Mouse (Mus musculus) left cerebral cortex, postnatal 10 days (tissue): Measurements from ENCODE around the gene Rgp1. TPM values are rescaled to one million over a fixed set of nuclear protein-coding genes. Genes with fewer than 3 reads are reported as not detected.
A peak's percentile ranks its signal among the peaks of the same experiment; 100 is the strongest.
"Not testable (repeated sequence)": the region's sequence is repeated elsewhere in the genome, so short reads cannot be mapped to it uniquely, and the experiment has no call there.

Experiments used
- DNase-seq, 2 experiments: peaks; one replicate each; pipeline ENCODE4 v3.0.0; 2021 to 2022; ENCODE audit warnings: low spot score in 2 of 2, mixed read lengths in 1 of 2; ENCODE audit errors: extremely low spot score in 1 of 2
- intact Hi-C: fragments of 180-260 bp; cut with DNase I; formaldehyde crosslinking; loops from one replicate; pipeline ENCODE4 v1.15.1; 2025
- total RNA-seq, 2 experiments: library from RNA; stranded (reverse); gene quantifications; 2 replicates each; pipeline ENCODE4 v1.2.3; 2021

Rgp1 gene
- 10 to 100 TPM; 48.5 to 49.7 TPM for total RNA-seq

DNA sequence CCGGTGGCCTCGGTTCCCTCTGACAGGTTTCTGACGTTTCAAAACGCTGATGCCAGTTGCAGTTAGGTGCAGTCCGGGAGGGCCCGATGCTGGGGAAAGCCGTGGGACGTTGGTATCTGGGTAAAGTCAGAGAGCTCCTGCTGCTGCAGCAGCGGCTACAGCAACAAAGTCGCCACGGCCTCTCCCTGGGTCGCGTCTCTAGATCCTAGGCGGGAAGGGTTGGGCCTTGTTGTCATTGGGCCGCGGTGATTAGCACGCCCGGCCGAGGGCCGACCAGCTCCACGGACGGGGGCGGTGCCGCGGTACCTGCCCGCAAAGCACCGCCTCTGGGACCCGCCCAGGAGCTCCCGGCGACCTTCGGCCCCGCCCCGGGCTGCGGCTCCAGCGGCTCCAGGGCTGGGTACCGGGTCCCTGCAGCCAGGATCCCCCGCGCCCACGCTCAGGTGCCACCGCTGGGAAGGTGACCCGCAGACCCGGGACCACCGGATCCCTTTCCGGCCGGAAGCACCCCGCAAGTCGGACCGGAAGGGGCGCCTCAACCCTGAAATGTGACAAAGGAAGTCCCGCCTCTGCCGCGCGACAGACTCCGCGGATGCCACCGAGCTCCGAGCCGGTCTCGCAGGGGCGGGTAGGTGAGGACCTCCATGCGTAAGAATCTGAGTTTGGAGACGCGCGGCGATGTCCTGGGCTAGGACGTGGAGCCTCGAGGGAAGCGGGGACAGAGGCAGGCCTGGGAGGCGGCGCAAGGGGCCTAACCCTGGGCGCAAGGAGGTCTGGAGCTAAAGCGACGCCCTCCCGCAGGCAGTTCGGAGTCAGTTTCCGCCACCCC is at the start of gene Rgp1, which contains the start of gene Gba2:
Gene Rgp1 (plus strand): TSS at position 340 of the 829 bp plus-strand sequence.
Gene Gba2 (minus strand): TSS at position 498 of the 829 bp plus-strand sequence.
- peak; percentile 71 to 90 for DNase-seq
- intact Hi-C loops, result no loop called here

DNA sequence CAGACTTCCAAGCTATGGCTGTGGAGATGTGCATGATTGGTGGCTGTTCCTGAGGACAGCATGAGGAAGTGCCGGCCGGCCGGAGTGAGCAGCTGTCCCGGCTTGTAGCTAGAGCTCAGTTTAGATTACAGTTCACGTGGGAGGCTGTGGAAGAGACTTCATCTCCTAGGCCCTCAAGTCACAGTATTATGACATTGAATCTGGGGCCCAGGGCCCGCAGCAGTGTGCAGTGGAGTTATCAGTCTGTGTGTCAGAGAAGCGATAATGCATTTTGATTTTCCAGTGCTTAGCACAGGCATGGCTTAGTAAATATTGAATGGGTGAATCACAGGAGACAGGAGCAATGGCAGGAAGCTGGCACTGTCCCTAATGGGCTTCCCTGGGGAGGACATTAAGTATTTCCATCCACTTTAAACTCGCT is 48.4 kb upstream of the Rgp1 start:
- intact Hi-C loops, result no loop called here
- DNase-seq, result peak in 1 of 2 experiments; percentile 36

- intact Hi-C loops, result no loop called here
- DNase-seq, result peak; percentile 70 to 83
These were observed 47.9 kb upstream of the Rgp1 start for GRCm38 (mm10) chr4:43530581-43530980.

- intact Hi-C loops, result no loop called here
- DNase-seq, result peak in 1 of 2 experiments; percentile 20
These were observed 45.2 kb upstream of the Rgp1 start for GRCm38 (mm10) chr4:43533270-43533669.

DNA sequence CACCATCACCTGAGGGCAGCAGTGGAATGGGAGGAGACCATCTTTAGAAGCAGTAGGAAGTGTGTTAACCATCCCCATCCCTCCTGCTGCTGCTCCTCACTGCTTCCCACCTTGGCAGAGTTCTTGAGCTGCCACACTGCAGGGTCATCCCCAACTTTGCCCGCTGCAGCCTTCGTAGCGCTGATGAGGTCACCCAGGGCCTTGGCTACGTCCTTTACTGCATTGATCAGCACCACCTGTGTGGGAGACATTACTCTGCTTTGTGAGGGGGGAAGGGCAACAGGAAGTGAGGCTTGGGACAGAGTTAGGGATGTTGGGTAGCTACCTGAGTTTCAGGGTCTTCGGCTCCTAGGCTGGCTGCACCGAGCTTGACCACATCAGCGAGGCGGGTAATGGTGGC is 42.9 kb upstream of the Rgp1 start:
- intact Hi-C loops, result no loop called here
- peak in 1 of 2 experiments; percentile 14 for DNase-seq

DNA sequence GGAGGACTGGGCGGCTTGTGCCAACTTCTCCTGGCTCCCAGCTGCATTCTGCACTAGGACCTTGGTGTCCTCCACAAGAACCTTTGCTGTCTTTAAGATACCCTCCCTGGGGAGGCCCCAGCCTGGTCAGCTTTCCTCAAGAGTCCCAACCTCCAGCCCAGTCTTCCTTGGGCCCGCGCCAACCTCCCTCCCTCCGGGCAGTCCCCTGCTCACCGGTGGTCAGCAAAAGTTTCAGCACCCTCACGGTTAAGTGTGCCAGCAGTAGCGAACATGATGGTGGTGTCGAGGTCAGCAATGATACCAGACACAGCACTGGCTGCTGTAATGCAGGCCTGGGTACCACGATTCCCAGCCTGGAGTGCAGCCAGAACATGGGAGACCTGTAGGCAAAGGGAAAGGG is 42.5 kb upstream of the Rgp1 start:
- DNase-seq, result peak in 1 of 2 experiments; percentile 47
- intact Hi-C loops, result no loop called here

DNA sequence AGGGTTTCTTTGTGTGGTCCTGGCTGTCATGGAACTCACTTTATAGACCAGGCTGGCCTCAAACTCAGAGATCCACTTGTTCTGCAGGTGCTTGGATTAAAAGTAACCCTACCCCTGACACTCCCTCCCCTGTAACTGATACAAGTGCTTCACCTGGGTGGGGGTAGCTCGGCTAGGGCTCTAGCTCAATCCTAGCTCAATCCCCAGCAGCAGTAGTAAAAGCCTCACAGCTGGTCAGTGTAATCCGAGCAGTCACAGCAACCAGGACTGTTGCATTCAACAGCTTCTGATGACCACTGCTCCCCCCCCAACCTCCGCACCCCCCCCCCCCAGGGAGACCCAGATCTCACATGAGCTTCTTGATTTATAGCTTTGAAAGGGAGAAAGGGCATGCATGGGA is 36.5 kb upstream of the Rgp1 start:
- intact Hi-C loops, result no loop called here
- DNase-seq, result no peak

GRCm38 (mm10) chr4:43546375-43547047 is 32.0 kb upstream of the Rgp1 start:
- intact Hi-C loops, result no loop called here
- DNase-seq, result peak in 1 of 2 experiments; percentile 61

DNA sequence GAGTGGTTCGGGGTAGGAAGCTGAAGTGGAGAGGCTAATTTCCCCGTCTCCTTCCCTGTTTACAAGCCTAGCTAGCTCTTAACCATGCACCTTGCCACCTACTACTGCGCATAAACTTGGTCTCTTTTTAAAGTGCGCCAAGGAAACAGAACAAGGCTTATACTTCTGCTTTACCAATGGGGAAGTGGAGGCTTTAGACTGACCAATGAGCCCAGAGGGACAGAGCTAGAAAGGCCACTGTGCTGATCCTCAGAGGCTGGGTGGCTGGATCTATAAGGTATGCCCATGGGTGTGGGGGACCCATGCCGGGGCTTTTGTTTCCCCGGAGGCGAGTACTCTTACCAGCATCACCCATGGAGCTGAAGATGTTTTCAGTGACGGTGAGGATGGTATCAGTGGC is 31.4 kb upstream of the Rgp1 start:
- no peak for DNase-seq
- intact Hi-C loops, result no loop called here

DNA sequence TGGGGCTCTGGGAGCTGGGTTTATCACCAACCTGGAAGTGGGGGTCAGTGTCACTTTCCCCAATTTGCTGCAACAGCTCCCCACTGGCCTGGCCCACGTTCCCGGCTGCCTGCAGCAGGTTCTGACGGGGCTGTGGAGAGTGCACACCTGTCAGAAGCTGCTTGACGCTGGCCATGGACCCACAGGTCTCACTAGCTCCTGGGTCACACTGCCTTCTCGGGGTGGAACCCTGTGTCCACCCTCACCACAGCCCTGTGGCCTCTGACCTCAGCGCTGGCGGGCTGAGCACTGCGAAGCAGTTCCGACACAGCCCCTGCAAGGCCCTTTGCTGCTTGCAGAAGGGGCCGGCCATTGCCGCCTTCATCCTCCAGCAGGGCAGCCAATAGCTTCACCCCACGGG is 29.5 kb upstream of the Rgp1 start:
- DNase-seq, result no peak
- intact Hi-C loops, result no loop called here

DNA sequence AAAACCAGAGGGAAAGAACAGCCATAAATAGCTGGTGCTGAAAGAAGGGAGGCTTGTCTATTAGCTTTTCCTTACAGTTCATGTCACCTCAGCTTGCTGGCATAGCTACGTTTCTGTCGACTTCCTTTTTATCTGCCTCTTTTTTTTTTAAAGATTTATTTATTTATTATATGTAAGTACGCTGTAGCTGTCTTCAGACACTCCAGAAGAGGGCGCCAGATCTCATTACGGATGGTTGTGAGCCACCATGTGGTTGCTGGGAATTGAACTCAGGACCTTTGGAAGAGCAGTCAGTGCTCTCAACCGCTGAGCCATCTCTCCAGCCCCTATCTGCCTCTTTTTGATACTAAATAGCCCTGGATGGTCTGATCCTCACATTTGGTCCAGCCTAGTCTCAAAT is 26.7 kb upstream of the Rgp1 start:
- intact Hi-C loops, DNase-seq: not testable (repeated sequence)

GRCm38 (mm10) chr4:43552437-43552836 is 26.1 kb upstream of the Rgp1 start:
- intact Hi-C loops, result no loop called here
- no peak for DNase-seq

- no peak for DNase-seq
- intact Hi-C loops, result no loop called here
These were observed 24.6 kb upstream of the Rgp1 start for GRCm38 (mm10) chr4:43553891-43554290.

- intact Hi-C loops, result loop anchor here (5.0 kb wide), 1 partner anchor 64 kb away; the partner anchor contains the start of gene Ccdc107
- DNase-seq, result no peak
These were observed 22.6 kb upstream of the Rgp1 start for GRCm38 (mm10) chr4:43555926-43556325.

DNA sequence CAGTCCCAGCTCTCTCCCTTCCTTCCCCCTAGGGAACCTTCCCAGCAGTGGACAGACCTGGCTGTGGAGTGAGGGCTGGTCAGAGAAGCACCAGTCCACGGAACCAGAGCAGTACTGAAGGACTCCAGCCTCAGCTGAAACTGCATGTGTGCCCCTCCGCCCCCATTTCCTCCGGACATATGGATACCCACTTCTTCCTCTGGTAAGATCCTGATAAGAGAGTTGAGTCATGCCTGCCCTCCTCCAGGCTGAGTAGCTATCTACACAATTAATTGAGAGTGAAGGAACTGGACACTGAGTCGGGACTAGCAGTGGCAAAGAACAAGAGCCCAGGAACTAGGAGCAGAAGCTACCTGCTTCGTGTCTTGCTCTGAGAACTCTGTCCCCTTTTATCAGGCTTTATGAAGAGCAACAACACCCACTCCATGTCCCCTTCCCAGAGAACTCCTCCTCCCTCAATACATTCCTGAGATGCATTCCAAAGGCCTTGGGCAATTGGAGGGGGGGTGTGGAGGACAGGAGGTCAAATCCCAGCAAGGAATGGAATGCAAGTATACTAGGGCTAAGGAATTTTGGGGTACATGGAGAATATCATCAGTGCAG is 20.4 kb upstream of the Rgp1 start:
- intact Hi-C loops, result loop anchor here (5.0 kb wide), 1 partner anchor 66 kb away; the partner anchor contains the start of gene Ccdc107
- DNase-seq, result no peak

DNA sequence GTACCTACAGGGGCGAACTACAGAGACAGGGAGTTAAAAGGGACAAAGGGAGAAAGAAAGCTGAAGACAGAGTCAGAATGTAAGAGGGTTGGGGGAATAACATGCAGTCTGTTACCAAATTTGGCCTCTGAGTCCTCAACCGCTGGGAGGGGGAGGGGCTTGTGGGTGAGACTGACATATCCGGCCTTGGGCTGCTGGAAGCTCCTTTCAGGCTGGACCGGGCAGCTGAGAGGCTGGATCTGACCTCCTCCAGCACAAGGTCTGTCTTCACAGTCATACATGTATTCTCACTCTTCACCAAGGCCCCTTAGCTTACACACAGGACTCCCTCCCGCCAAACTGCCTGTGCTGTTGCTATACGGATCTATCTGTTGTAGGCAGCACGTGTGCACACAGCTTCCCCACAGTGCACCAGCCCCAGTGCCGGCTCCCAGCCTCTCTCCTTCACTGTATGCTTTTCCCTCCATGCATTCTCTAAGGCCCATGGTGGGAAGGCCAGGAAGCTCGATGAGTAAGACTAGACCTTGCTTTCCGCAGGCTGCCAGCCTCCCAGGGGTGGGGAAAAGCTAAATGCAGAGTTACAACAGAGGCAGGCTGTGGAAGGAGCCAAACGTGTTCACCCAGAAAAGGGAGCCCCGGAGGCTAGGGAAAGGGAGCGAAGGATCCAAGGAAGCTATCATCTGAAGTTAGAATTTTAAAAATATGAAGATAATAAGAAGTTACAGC is 19.7 kb upstream of the Rgp1 start:
- intact Hi-C loops, result loop anchor here (5.0 kb wide), 1 partner anchor 66 kb away; the partner anchor contains the start of gene Ccdc107
- DNase-seq, result peak; percentile 31 to 87

GRCm38 (mm10) chr4:43559519-43560242 is 18.8 kb upstream of the Rgp1 start:
- DNase-seq, result no peak
- intact Hi-C loops, result loop anchor here (5.0 kb wide), 1 partner anchor 67 kb away; the partner anchor contains the start of gene Ccdc107

- peak in 1 of 2 experiments; percentile 80 for DNase-seq
- intact Hi-C loops, result no loop called here
These were observed 18.3 kb upstream of the Rgp1 start for GRCm38 (mm10) chr4:43560243-43560611.
